ENCODE assay signal across 9 mouse cellular contexts in the genomic region with DNA sequence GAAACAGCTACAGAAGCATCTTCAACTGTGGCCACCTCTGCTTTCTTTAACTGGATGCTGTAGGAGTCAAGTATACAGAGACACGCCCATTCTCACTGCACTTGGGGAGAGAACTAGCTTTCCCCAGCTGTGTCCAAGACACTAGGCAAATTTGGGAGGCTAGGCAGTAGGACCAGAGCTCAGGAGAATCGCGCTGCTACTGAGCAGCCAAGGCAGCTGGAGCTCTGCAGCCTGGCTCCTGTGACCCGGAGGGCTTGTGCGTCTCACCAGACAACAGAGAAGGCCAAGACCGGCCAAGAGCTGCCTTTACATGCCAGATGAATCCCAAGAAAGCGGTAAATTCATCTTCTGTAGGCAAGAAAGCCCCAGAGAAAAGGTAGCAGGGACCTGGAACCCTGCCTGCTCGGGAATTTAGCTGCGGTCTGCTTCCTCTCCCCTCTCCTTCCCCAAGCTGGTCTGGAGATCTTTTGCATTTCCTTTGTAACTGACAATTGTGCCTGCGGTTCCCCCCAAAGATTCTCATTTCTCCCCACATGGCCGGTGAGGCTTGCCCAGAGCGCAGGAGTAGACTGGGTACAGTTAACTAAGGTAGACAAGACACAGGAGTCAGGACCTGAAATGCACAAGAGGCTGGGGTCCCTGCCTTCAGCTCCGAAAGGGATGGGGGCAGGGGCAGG. TPM values are rescaled to one million over a fixed set of nuclear protein-coding genes. Genes with fewer than 3 reads are reported as not detected.
A peak's percentile ranks its signal among the peaks of the same experiment; 100 is the strongest.
DNase-seq lines count a peak whose midpoint lies in the region; ATAC-seq and TF ChIP-seq lines count a peak whose summit lies in the region.
"Had no signal": no experiment of that assay in that cellular context is flagged by ENCODE, and none has a peak within 500 bp of the region (broad histone marks: within the 10 kb centered on the region; RNA-seq: fewer than 3 reads in every experiment).

No protein-coding gene starts in this region.

- H3K4me1 ChIP-seq in kidney, embryonic 15.5 days: peaks cover 42% of the 10 kb centered on the region
- H3K4me1 ChIP-seq in embryonic facial prominence, embryonic 11.5 days (ENCODE audit: control insufficient read depth, insufficient read depth, low read length): peaks cover 9% of the 10 kb centered on the region
- H3K4me1 ChIP-seq in hindbrain, embryonic 12.5 days: peaks cover 23% of the 10 kb centered on the region

- no peak for TF ChIP-seq POLR2A in myocyte (IDR thresholded peaks at IDR 0.05; ENCODE audit: insufficient read length, low read depth)

- peak overlapping the region; percentile 56; the same call in 1 of the 2 replicates for H3K9ac ChIP-seq in kidney, embryonic 15.5 days
- peak overlapping the region; percentile 79 for H3K9ac ChIP-seq in embryonic facial prominence, embryonic 11.5 days (replicated peaks; ENCODE audit: low read length)
- no peak overlapping the region for H3K9ac ChIP-seq in hindbrain, embryonic 12.5 days

- 30% methylated on average over 13 of the region's 13 CpGs for WGBS in kidney, embryonic 15.5 days
- WGBS in embryonic facial prominence, embryonic 11.5 days: 19% methylated on average over 13 of the region's 13 CpGs
- 24% methylated on average over 13 of the region's 13 CpGs for WGBS in hindbrain, embryonic 12.5 days

- no peak overlapping the region for H3ac ChIP-seq in myocyte (ENCODE audit: control insufficient read depth, insufficient read length)

- no peak for DNase-seq in kidney, adult 18-20 months
- no peak for DNase-seq in embryonic facial prominence, embryonic 11.5 days (ENCODE audit: low spot score)
- no peak for DNase-seq in cerebellum, postnatal 10 days
- DNase-seq in layer of hippocampus, adult 18-20 months (ENCODE audit: low spot score in 2 of 2): no peak
- DNase-seq: right cerebral cortex, postnatal 4 days had no signal

- H3K27me3 ChIP-seq in kidney, embryonic 15.5 days: peaks cover 20% of the 10 kb centered on the region
- no peaks in the 10 kb centered on the region for H3K27me3 ChIP-seq in embryonic facial prominence, embryonic 11.5 days (ENCODE audit: control insufficient read depth, insufficient read depth, low read length)
- H3K27me3 ChIP-seq in hindbrain, embryonic 12.5 days: peaks cover 27% of the 10 kb centered on the region
- H3K27me3 ChIP-seq in myocyte (ENCODE audit: control insufficient read depth, insufficient read depth, insufficient read length): no peaks in the 10 kb centered on the region

- peak overlapping the region; percentile 82 for H3K27ac ChIP-seq in kidney, embryonic 15.5 days
- peak overlapping the region; percentile 28; the same call in 1 of the 2 replicates for H3K27ac ChIP-seq in embryonic facial prominence, embryonic 11.5 days (replicated peaks; ENCODE audit: low read depth, low read length)
- no peak overlapping the region for H3K27ac ChIP-seq in hindbrain, embryonic 12.5 days

- H3K36me3 ChIP-seq in kidney, embryonic 15.5 days: no peaks in the 10 kb centered on the region
- H3K36me3 ChIP-seq in embryonic facial prominence, embryonic 11.5 days (replicated peaks; ENCODE audit: control insufficient read depth, insufficient read depth, low read depth, low read length): no peaks in the 10 kb centered on the region
- no peaks in the 10 kb centered on the region for H3K36me3 ChIP-seq in hindbrain, embryonic 12.5 days
- H3K36me3 ChIP-seq in myocyte (ENCODE audit: control insufficient read depth, insufficient read depth): no peaks in the 10 kb centered on the region

- H3K79me2 ChIP-seq in myocyte (ENCODE audit: control insufficient read depth, insufficient read depth): peaks cover 18% of the 10 kb centered on the region

- peak overlapping the region; percentile 86 for H3K4me2 ChIP-seq in kidney, embryonic 15.5 days
- peak overlapping the region; percentile 67 for H3K4me2 ChIP-seq in embryonic facial prominence, embryonic 11.5 days (ENCODE audit: low read depth, low read length)
- peak overlapping the region; percentile 63 for H3K4me2 ChIP-seq in hindbrain, embryonic 12.5 days (replicated peaks)
- H3K4me2 ChIP-seq in myocyte (ENCODE audit: low read depth): no peak overlapping the region

- ATAC-seq in kidney, embryonic 15.5 days (replicated peaks; ENCODE audit: low FRiP score): 0 out of 2 replicates have a peak, but pooled peaks have one; percentile 13
- no peak for ATAC-seq in embryonic facial prominence, embryonic 11.5 days (replicated peaks; ENCODE audit: insufficient number of reproducible peaks, low FRiP score, low TSS enrichment, low read depth)
- no peak for ATAC-seq in hindbrain, embryonic 12.5 days (ENCODE audit: low FRiP score)
- no peak for ATAC-seq in erythroid progenitor cell, adult 5-6 weeks (replicated peaks; ENCODE audit: low FRiP score, poor library complexity, severe bottlenecking)

- no peaks in the 10 kb centered on the region for H3K9me3 ChIP-seq in kidney, embryonic 15.5 days (replicated peaks)
- H3K9me3 ChIP-seq in embryonic facial prominence, embryonic 11.5 days (replicated peaks; ENCODE audit: control insufficient read depth, low read length): no peaks in the 10 kb centered on the region
- H3K9me3 ChIP-seq in hindbrain, embryonic 12.5 days (replicated peaks): no peaks in the 10 kb centered on the region

- H3K4me3 ChIP-seq in kidney, embryonic 15.5 days (replicated peaks): peak overlapping the region; percentile 60
- H3K4me3 ChIP-seq in embryonic facial prominence, embryonic 11.5 days (ENCODE audit: low read depth, low read length): peak overlapping the region; percentile 65
- peak overlapping the region; percentile 44; the same call in 1 of the 2 replicates for H3K4me3 ChIP-seq in hindbrain, embryonic 12.5 days
- peak overlapping the region; percentile 35 for H3K4me3 ChIP-seq in myocyte

TF ChIP-seq in myocyte, 11 proteins besides CTCF, POLR2A, EP300 and RAD21:
- TF ChIP-seq MYOG (IDR thresholded peaks at IDR 0.05; ENCODE audit: control insufficient read depth in 1 of 3, insufficient read depth in 1 of 3, insufficient read length in 2 of 3, low read depth in 2 of 3) (no peak), MYOD1 (IDR thresholded peaks at IDR 0.05; ENCODE audit: control insufficient read depth in 1 of 3, insufficient read length in 2 of 3, low read depth in 2 of 3) (no peak), TCF12 (IDR thresholded peaks at IDR 0.05; ENCODE audit: insufficient read depth, poor library complexity, severe bottlenecking) (no peak), REST (IDR thresholded peaks at IDR 0.05; ENCODE audit: insufficient read depth, insufficient read length) (no peak), E2F4 (IDR thresholded peaks at IDR 0.05; ENCODE audit: insufficient read depth) (no peak), MAX (IDR thresholded peaks at IDR 0.05; ENCODE audit: low read depth) (no peak), SRF (IDR thresholded peaks at IDR 0.05; ENCODE audit: control insufficient read depth, insufficient read length, low read depth) (no peak), CEBPB (IDR thresholded peaks at IDR 0.05; ENCODE audit: insufficient read depth, poor library complexity, severe bottlenecking) (no peak), POLR2AphosphoS2 (IDR thresholded peaks at IDR 0.05; ENCODE audit: insufficient read length, low read depth) (no peak)

RNA-seq across cellular contexts. Expression of a gene that starts 0.8 kb away (rescaled TPM):
- 50.1 and 53.7 TPM in 2 replicates for polyA plus RNA-seq in kidney, embryonic 15.5 days (2015; fragmentation: Nextera tagmentation; extraction: Ambion mirVana)
- polyA plus RNA-seq in embryonic facial prominence, embryonic 11.5 days (2014; fragmentation: Nextera tagmentation; extraction: Ambion mirVana): 96.6 and 102 TPM in 2 replicates
- 56.8 and 64.5 TPM in 2 replicates for polyA plus RNA-seq in hindbrain, embryonic 12.5 days (2016; fragmentation: Nextera tagmentation; extraction: Ambion mirVana)
- polyA plus RNA-seq in myocyte (2012; fragmentation: generic; extraction: Trizol): 9.7 TPM
- 0.36 and 0.84 TPM in 2 replicates for total RNA-seq in erythroid progenitor cell, adult 5-6 weeks (2015; ENCODE audit: low replicate concordance)
- total RNA-seq in erythroid progenitor cell, adult 5-6 weeks (2017; ENCODE audit: low replicate concordance): 0.13 TPM in 1 of 2 replicates, not detected in the other
- total RNA-seq in layer of hippocampus, adult 18-20 months (2021): 1 to 10 TPM; 4.8 to 6.2 TPM
